Mouse (Mus musculus) brain, embryonic 18.5 days (tissue): ENCODE data around the gene Akap13.
"Not testable (repeated sequence)": the region's sequence is repeated elsewhere in the genome, so short reads cannot be mapped to it uniquely, and the experiment has no call there.

ENCODE experiments used
- DNase-seq: peaks from one replicate; pipeline ENCODE4 v3.0.0-alpha.2; 2012; ENCODE audit warnings: low read depth, low spot score

The Akap13 gene

GRCm38 (mm10) chr7:75759992-75760514 lies 304.7 kb downstream of the Akap13 start:
- DNase-seq: no peak

- DNase-seq: not testable (repeated sequence)
These were observed 305.5 kb downstream of the Akap13 start for GRCm38 (mm10) chr7:75760661-75761319.

DNA sequence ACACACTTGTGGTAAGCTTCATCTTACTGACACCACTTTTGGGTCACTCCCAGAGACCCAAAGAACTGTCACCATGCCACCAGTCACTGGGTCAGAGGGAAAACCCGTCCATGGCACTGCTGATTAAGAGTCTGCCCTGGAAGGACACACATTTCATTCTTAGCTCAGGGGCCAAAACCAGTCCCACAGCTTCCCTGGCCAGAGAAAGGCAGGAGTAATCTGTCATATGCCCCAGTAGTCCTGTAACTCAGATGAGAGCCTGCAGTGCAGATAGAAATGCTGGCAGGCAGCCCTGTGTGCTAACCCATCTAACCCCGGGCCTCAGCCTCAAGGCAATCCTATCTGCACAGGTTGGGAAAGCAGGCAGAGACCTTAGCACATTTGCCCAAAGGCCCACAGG lies 306.9 kb downstream of the Akap13 start:
- not testable (repeated sequence) for DNase-seq

- not testable (repeated sequence) for DNase-seq
These were observed 311.9 kb downstream of the Akap13 start for GRCm38 (mm10) chr7:75767080-75767769.

DNA sequence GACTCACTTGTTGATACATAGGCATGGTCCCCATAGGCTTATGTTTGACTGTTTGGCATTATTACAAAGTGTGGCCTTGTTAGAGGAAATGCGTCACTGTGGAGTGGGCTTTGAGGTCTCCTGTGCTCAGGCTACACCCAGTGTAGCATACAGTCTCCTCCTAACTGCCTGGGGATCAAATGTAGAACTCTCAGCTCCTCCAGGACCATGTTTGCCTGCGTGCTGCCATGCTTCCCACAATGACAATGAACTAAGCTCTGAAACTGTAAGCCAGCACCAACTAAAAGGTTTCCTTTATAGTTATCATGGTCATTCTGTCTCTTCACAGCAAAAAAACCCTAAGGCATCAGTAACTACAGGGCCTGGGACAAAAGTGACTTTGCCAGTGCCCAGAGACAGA lies 312.8 kb downstream of the Akap13 start:
- no peak for DNase-seq

- DNase-seq: no peak
These were observed 314.6 kb downstream of the Akap13 start for GRCm38 (mm10) chr7:75769909-75770308.

DNA sequence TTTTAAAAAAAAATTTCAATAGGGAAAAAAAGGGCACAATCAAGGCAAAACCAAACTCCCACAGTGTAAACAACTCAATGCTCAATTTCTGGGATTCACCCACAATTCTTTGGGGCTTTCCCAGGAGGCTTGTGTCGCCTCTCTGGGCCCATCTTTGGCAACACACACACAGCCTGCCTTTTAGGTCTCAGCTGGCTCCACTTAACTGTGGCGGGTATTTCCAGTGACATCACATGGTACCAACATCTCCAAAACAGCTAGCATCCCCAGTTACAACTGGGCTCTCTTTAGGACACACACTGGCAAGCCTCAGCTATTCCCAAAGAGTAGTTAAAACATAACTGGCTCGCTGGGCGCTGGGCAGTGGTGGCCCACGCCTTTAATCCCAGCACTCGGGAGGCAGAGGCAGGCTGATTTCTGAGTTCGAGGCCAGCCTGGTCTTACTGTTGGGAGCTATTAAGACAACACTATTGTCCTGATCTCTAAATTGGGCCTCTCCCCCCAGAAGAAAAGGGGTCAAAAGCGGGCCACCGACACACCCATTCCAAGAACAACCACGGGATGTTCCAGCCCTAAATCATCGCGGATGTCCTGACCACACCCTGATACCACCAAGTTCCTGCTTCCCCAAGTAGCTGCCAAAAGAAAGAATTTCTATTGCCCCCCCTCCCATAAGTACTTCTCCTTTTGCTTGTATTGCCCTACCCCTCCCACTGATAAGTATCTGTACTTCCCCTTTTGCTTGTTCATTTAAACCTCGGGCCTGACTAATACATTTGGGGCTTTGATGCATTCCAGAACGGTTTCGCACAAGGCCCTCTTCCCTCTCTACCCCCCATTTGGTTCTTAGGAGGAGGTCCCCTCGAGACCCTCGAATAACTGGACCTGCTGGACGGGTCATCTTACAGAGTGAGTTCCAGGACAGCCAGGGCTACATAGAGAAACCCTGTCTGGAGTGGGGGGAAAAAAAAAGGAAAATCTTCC lies 319.1 kb downstream of the Akap13 start:
- not testable (repeated sequence) for DNase-seq

GRCm38 (mm10) chr7:75778053-75778452 lies 322.7 kb downstream of the Akap13 start:
- DNase-seq: no peak

GRCm38 (mm10) chr7:75780812-75781211 lies 325.5 kb downstream of the Akap13 start:
- no peak for DNase-seq

GRCm38 (mm10) chr7:75781298-75781947 lies 326.1 kb downstream of the Akap13 start:
- DNase-seq: no peak

DNA sequence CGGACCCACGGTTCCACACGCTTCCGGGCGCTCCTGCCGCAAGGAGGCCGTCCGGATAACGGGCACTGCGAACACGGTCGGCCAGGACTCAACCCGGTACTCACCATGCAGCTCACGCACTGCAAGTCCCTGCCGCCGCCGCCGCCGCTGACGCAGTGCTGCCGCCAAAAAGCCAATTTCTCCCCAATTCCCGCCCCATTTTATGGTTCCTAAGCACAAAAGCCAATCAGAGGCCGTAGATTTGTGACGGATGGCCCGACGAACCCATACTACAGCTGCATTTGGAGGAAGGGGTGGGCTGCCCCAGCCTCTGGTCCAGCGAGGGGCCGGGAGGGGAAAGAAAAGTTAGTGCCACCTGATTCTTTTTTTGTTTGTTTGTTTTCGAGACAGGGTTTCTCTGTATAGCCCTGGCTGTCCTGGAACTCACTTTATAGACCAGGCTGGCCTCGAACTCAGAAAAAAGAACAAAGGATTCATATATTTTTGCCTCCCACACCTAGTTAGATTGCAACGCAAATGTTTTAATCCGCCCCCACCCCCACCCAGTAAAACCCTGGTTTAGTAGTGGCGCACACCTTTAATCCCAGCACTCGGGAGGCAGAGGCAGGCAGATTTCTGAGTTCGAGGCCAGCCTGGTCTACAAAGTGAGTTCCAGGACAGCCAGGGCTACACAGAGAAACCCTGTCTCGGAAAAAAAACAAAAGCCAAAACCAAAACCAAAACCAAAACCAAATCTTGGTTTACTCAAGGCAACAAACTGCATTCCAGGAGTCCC lies 326.8 kb downstream of the Akap13 start:
- peak; percentile 78 for DNase-seq

GRCm38 (mm10) chr7:75782723-75783011 lies 327.3 kb downstream of the Akap13 start:
- no peak for DNase-seq

GRCm38 (mm10) chr7:75785388-75786328 lies 330.3 kb downstream of the Akap13 start:
- DNase-seq: no peak

DNA sequence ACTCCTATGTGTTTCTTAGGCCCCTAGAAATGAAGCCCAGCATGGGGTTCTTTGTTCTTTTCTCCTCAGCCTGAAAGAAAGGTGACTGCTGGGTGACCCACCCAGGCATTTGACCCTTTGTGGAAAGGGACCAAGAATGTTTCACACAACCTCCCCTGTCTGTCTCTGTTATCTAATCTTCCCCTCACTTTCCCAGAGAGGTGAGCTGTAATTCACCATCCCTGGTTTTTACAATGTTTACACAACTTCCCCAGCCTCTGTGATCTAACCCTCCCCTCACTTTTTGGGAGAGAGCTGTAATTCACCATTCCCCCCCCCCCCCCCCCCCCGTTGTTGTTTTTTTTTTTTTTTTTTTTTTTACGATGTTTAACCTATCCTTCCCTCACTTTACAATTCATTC lies 331.5 kb downstream of the Akap13 start:
- no peak for DNase-seq

GRCm38 (mm10) chr7:75787371-75787770 lies 332.0 kb downstream of the Akap13 start:
- no peak for DNase-seq

GRCm38 (mm10) chr7:75788069-75788800 lies 332.9 kb downstream of the Akap13 start:
- not testable (repeated sequence) for DNase-seq

DNA sequence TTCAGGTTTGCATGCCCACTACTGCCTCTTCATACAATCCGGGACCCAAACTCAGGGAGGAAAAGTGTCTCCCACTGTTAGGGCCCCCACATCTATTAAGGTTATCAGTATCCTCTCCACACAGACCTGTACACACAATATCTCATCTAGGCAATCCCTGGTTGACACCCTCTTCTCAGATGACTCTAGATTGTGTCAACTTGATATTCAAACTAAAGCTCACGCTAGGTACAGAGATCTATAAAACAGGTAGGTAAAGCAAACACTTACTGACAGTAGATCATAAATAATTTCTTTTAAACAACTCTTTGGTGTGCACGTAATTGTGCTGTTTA lies 333.4 kb downstream of the Akap13 start:
- not testable (repeated sequence) for DNase-seq

DNA sequence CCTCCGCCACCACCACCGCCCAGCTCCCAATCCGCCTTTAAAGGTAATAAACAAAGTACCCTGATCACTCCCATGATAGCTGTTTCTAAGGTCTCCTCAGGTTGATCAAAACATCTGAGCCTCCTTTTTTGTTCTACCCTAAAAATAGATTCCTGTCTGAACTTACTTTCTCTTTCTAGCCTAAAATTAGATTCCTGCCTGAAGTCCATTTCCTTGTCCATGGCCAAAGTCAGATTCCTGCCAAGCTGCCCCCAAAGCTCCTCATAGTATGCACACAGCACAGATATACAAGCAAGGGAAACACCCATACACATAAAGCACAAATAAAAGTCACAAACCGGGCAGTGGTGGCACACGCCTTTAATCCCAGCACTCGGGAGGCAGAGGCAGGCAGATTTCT lies 334.4 kb downstream of the Akap13 start:
- DNase-seq: no peak
